Mouse (Mus musculus): Measurements from ENCODE around the gene Zfp9. TPM values are rescaled to one million over a fixed set of nuclear protein-coding genes. Genes with fewer than 3 reads are reported as not detected.

Zfp9 gene
- total RNA-seq (2021): 10 to 100 TPM; 17.9 to 19.2 TPM

- intact Hi-C loops (cut with DNase I): no loop called here
- DNase-seq (ENCODE audit: extremely low spot score in 1 of 2, low spot score in 2 of 2): peak; percentile 79 to 90
These were observed at the start of gene Zfp9 for GRCm38 (mm10) chr6:118478957-118479708. Gene Zfp9 (minus strand): TSS chr6:118479320.

DNA sequence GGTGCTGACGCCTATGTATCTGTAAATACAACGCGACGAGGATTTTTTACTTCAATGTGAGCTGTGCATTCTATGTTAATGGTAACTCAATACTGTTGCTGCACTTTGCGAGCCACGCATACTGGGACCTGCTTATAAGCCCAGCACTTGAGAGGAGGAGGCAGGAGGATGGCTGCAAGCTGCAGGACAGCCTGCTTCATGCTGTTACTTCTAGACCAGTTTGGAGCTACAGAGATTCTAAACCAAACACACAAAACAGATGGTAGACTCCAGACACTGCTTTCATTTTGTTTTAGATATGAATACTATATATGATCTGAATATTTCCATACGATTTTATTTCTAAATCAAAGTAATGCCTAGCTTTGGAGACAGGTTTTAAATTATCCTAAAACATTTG is 41.5 kb upstream of the Zfp9 start:
- intact Hi-C loops (cut with DNase I): no loop called here
- DNase-seq (ENCODE audit: extremely low spot score in 1 of 2, low spot score in 2 of 2): peak in 1 of 2 experiments; percentile 20

- intact Hi-C loops (cut with DNase I): no loop called here
- no peak for DNase-seq (ENCODE audit: extremely low spot score in 1 of 2, low spot score in 2 of 2)
These were observed 34.4 kb upstream of the Zfp9 start for GRCm38 (mm10) chr6:118513335-118514012.

DNA sequence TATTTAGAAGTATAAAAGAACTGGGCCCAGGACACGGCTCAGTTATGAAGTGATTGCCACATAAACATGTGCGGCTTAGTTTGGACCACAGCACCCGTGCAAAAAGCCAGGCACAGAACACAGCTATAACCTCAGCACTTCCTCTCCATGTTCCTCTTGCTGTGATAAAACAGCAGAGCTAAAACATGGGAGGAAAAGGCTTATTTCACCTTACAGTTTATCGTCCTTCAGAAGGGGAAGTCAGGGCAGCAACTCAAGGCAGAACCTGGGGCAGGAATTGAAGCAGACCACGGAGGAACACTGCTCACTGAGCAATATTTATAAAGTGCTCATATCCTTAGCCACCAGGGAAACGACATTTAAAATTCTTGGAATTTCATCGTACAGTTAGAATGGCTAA is 19.9 kb upstream of the Zfp9 start:
- intact Hi-C loops (cut with DNase I): no loop called here

DNA sequence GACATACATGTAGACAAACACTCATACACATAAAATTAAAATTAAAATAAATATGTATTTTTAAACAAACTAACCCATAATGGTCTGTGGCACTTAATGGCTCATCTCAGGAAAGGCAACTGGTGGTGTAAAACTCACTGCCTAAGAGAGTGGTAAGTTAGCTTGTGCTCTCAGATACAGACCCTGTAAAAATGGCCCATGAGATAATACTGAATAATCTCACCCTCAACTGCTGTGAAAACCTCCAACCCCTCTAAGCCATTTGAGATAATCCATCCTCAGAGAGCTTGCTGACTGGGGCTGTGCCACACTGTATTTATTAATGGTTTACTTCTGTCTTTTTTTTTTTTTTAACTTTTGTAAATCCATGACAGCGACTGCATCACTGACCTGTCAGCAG is 3.0 kb upstream of the Zfp9 start:
- DNase-seq (ENCODE audit: extremely low spot score in 1 of 2, low spot score in 2 of 2): no peak
- intact Hi-C loops (cut with DNase I): no loop called here

More for the DNA sequence above, 19.9 kb upstream of the Zfp9 start:
- no peak for DNase-seq (ENCODE audit: extremely low spot score in 1 of 2, low spot score in 2 of 2)

DNA sequence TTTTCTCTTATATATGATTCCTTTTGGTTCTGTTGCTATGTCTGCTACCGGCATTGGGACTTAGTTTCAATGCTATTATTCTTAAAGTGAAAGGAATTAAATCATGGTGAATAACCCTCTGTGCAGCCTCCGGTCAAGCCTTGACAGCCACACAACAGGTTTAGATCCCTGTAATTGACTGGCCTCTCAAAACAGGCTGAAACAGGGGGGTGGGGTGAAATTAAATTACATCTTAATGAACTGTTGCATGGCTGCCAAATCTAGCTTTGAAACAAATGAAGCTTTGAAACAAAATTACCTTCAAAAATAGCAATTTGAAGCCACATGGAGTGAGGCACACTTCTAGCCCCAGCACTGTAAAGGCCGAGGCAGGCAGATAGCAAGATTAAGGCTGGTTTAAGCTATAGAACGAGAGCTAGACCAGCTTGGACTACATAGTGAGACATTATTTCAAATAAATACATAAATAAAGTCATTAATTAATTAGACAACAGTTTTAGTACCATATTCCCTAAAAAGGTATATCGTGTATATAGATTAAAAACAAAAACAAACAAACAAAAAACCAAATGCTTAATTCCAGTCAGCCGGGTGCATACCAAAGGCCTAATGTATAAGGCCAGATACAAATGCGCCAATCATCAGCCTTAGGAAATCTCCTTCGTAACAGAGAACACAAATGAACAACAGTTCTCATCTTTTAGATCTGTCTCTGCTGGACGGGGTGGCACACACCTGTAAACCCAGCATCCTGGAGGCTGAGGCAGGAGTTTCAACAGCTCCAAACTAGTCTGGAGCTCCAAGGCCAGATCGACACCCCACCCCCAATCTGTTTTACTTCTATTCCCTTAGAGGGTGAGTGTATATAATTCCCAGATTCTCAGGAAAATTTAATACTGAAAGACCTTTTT is 990 bp downstream of the Zfp9 start:
- DNase-seq (ENCODE audit: extremely low spot score in 1 of 2, low spot score in 2 of 2): no peak
- intact Hi-C loops (cut with DNase I): no loop called here

GRCm38 (mm10) chr6:118462069-118462705 is 16.9 kb downstream of the Zfp9 start:
- intact Hi-C loops (cut with DNase I): no loop called here
- no peak for DNase-seq (ENCODE audit: extremely low spot score in 1 of 2, low spot score in 2 of 2)

- no peak for DNase-seq (ENCODE audit: extremely low spot score in 1 of 2, low spot score in 2 of 2)
These were observed 21.4 kb downstream of the Zfp9 start for GRCm38 (mm10) chr6:118457726-118458125.

DNA sequence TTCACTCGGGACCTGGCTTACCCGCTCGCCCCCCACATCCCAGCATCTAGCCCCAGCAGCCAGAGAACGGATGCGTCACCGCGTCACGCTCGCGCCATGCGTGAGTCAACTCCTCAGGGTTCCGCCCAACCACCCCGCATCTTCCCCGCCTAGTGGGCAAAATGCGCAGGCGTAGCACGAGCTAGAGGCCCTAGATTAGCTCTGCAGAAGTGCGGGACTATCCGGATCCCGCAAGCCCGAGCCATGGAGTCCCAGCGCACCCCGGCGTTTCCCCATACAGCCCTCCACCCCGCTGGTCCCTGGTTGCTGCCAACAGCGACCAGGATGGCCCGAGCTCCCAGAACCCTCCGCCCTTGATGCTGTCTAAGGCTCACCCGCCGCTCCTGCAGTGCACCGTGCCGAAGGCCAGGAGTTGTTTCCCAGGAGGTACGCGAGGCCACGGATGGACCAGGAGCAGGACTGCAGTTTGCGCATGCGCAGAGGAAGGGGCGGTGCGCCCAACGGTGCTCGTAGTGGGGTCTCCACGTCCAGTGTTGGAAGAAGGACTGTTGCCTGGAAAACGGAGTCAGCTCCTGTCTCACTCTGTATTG is 24.0 kb downstream of the Zfp9 start, which contains the start of gene Zfp248:
Gene Zfp248 (minus strand): TSS at position 487 of the 590 bp plus-strand sequence.
- peak; percentile 93 to 95 for DNase-seq (ENCODE audit: extremely low spot score in 1 of 2, low spot score in 2 of 2)
- intact Hi-C loops (cut with DNase I): no loop called here

More at GRCm38 (mm10) chr6:118457726-118458125, 21.4 kb downstream of the Zfp9 start:
- intact Hi-C loops (cut with DNase I): no loop called here

DNA sequence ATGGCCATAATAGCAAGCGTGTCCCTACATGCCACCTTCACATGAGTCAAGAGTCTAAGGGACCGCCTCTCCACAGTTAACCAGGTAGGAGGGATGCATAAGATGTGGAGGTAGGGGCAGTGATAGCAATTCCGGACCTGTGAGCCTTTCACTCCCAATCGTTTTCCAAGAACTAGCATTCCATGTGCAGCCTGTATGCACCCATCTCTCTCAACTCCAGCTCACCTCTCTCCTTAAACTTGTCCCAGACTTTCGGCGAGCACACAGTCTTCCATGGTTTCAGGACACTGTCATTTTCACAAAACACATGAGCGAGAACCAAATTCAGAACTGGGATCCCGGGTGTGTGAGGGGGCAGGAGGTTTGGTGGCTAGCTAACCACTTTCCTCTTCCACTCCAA is 24.7 kb downstream of the Zfp9 start:
- intact Hi-C loops (cut with DNase I): no loop called here
- DNase-seq (ENCODE audit: extremely low spot score in 1 of 2, low spot score in 2 of 2): no peak

GRCm38 (mm10) chr6:118431502-118431901 is 47.6 kb downstream of the Zfp9 start:
- intact Hi-C loops (cut with DNase I): no loop called here
- DNase-seq (ENCODE audit: extremely low spot score in 1 of 2, low spot score in 2 of 2): no peak

DNA sequence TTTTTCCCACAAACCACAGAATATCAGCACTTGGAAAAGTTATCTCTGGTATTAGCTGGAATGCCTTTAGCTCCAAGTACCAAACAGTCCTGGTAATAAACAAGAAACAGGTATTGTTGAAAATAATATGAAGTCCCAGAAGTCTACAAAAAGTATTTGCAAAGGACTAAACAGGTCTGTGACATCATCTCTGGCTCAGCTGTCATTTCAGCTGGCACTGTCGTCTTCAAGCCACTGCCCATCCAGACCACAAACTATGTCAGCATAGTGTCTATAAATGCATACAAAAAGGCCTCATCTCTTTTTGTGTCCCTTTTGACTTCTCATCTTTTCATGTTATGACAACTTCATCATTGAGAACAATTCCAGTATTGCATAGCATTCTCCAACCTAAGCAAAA is 52.5 kb downstream of the Zfp9 start:
- intact Hi-C loops (cut with DNase I): no loop called here

GRCm38 (mm10) chr6:118419050-118419920 is 59.8 kb downstream of the Zfp9 start, which contains the start of gene Bms1:
Gene Bms1 (minus strand): TSS chr6:118419474.
- peak; percentile 95 to 96 for DNase-seq (ENCODE audit: extremely low spot score in 1 of 2, low spot score in 2 of 2)
- intact Hi-C loops (cut with DNase I): no loop called here

More for the DNA sequence above, 52.5 kb downstream of the Zfp9 start:
- DNase-seq (ENCODE audit: extremely low spot score in 1 of 2, low spot score in 2 of 2): no peak

Small RNAs within 50 kb of the gene (microRNA-seq; reads per million reads assigned to microRNA genes)
- not detected for gene Gm25953

Other genes with a start within 250 kb of the Zfp9 start
- 10 to 100 TPM; 23.2 to 27.0 TPM for gene Bms1, start 59.8 kb downstream of the Zfp9 start, total RNA-seq (2021)
- gene Zfp248, start 23.8 kb downstream of the Zfp9 start, total RNA-seq (2021): 10 to 100 TPM; 18.2 TPM
- 1 to 10 TPM; 7.7 to 7.9 TPM for gene Ankrd26, start 82.9 kb upstream of the Zfp9 start, total RNA-seq (2021)